Mouse (Mus musculus) ES-CJ7 (cell line): ENCODE results near the gene Sgcb.

Source experiments
- DNase-seq: peaks from one replicate; pipeline ENCODE4 v3.0.0; 2011; ENCODE audit warnings: low read depth, low spot score

The Sgcb gene

DNA sequence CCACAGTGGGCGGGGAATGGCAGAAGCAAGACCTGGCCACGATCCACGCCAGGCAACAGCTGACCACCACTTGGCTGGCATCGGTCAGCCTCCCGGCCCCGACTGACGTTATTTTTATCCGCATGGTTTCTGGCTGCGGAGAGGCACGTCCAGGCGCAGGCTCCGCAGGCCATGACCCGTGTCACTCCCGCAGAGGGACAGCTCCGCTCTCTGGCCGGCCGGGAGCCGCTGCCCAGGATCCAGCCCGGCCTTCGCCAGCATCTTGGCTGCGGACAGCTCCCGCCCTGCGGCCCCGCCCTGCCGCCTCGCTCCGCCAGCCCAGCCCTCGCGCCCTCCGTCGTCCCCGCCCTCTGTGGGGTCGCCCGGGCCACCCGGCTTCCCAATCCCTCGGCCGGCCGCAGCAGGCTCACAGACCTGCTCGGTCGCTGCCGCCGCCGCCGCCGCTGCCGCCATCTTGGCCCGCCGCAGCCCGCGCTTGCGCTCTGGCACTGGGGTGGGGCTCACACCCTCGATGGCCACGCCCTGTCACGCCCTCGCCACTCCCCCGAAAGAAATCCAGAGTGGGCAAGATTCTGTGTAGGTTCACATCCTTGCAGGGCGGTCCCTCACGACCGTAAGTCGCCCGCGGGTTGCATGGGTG, at the start of gene Sgcb:
Sgcb (minus strand) TSS at position 530 of the 640 bp plus-strand sequence.
- peak; percentile 79 for DNase-seq

DNA sequence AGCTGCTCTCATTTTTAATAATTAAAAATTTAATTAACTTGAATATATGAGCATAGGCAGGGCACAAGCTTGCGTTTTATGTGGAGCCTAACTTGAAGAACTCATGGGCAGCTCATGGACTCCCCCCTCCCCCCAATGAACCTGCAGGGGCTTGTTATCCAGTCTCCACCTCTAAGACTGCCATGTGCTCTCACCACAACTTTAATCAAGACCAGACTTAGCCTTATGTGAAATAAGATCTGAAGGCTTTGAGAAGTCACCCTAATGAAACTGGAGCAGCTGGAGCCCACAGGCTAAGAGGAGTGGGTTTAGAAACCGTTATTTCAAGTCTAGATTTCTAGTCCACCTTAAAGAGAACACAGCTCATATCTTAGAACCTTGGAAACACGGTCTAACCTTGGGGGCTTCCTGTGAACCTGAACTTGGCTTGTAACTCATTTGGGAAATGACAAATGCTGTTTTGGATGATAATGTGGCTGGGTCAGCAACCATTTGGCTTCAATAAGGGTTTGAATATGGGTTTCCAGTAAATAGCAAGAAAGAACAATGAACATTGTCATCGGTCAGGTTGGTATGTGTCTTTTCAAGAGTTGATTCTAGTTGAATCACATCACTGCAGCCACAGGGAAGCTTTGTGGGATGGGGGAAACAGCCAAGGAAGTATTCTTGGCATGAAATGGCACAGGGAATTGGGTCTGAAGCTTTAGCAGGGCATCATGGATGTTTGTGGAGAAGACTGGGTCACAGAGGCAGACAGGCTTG, 46.8 kb upstream of the Sgcb start:
- DNase-seq: no peak

DNA sequence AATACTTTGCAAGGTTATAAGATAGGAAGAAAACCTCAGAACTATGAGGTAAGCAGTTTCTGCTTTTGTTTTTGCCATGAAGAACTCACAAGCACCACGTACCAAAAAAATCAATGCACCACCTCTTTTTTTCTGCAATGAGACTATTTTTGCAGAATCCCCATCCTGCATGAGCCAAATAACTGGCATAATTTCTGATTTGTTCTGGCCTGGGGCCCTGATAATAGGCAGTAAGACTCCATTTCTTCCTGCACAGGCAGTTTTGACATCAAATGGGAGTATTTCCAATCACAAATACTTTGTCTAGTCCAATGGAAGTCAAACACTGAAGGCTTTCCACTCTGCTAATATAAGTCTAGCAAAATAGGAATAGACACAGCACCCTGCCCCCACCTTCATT, 46.2 kb upstream of the Sgcb start:
- DNase-seq: no peak

DNA sequence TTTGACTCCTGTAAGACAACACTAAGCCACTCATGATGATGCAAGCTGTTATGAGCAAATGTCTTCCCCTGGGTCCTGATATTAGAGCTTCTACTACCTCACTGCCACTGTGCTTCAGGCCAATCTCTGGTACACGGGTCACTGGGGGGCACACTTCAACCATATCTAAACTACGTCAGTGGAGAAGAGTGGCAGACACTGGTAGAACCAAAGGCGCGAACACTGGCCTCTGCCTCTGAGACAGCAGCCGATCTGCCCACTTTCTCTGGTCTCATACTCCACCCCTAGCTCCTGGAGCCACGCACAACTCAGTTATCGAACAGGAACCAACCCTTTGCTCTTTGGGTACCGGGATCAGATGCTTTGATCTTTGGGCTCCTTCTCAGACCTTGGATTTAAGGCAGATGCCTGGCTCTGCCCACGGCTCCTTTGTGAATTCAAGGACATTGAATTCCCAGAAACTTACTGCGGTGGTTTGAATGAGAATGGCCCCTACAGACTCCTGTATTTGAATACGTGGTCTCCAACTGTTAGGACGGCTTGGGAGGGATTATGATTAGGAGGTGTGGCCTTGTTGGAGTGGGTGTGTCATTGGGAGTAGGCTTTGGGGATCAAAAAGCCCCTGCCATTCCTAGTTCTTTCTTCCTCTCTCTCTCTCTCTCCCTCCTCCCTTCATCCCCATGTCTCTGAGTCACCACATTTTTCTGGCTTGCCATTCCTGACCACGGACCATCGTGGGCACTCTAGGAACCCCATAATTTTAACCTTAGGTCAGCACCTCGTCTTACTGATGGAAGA, 44.3 kb upstream of the Sgcb start:
- DNase-seq: peak; percentile 96

DNA sequence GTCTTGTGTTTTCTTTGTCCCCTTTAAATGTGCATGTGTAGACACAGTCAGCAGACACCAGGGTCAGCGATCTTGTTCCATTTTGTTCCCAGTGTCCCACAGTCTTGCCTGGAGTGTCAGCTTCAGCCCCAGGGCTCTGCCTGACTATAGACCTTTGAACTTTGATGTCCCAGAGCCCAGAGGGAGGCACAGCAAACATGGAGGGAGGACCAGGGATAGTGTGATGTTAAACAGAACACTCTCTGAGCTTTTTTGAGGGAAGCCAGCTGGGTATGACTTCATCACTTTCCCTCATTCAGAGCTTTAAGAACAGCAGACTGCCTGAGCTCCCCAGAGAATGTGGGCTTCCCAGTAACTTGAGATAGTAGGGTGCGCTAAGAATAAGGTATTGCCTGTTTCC, 42.6 kb upstream of the Sgcb start:
- DNase-seq: no peak

DNA sequence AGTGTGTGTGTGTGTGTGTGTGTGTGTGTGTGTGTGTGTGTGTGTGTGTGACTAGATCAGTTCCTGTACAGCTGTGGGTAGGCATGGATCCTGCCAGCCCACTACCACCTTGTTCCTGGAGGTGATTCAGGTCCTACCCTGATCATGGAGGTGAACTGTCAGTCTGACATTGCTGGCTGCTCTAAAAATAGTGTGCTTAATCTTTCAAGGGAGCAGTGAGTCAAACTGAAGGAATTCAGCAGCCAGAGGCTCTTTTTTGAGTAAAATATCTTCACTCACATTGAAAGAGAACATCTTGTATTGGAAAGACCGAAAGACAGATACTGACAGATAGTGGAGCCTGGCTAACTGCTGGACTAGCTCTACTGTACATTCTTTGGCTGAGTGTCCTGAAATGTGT, 41.0 kb upstream of the Sgcb start:
- DNase-seq: no peak

DNA sequence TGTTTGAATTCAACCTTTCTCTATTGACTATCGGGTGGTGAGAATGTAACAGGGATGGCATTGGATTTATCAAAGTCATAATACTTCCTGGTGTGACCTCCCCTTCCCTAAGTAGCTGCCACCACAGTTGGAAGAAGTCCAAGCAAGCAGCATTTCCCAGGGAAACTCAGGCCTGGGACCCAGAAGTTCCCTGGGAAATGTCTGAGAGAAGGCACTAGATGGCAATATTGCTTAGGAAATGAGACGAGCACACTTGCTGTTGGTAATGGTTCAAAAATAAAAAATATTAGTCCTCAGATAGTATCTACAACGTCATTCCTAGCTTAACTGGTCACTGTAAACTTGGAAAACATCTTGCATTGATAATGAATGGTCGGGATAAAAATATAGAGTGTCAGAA, 38.6 kb upstream of the Sgcb start:
- peak; percentile 32 for DNase-seq

DNA sequence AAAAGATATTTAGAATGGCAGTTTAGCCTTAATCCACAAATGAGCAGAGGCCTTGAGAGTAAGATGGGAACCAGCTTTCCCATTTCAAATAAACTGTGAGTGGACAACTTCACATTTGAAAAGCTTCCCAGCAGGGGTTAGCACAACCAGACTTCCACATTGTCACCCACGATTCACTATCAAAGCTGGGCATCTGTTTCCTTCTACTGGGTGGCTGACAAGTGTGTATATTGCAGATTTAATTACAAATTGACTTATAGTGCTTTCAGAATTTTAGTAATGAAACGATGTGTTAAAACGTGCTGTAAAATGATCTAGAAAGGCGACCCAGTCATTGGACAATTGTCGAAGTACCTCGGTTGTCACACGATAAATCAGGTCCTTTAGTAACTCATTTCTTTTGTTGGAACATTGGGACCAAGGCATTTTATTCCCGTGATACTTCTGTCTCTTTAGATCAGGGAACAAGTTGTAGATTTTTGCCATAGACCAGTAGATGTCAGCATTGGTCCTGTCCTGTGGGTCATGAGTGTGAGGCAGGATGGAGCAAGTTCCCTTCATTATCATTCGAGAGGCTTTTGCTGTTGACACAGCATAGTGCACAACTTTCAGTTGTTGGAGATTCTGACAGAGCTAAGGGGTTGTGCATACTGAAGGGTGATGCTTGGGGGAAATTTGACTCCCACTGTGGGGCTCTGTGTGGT, 36.3 kb upstream of the Sgcb start:
- peak; percentile 43 for DNase-seq

DNA sequence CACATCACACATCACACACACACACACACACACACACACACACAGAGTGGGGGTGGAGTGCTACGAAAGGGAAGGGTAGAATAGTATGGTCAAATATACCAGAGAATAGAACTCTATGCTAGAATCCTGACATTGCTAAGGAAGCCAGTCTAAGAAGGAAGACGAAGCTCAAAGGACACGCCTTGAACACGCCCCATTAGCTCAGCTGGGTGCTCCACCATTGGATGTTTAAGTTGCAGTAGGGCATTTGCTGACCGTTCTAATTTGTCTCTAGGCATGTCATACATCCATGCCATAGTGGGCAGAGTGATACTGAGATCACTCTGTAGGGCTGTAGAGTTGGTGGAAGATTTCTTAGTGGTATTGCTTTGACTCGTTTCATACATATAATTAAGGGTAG, 35.6 kb upstream of the Sgcb start:
- DNase-seq: no peak

DNA sequence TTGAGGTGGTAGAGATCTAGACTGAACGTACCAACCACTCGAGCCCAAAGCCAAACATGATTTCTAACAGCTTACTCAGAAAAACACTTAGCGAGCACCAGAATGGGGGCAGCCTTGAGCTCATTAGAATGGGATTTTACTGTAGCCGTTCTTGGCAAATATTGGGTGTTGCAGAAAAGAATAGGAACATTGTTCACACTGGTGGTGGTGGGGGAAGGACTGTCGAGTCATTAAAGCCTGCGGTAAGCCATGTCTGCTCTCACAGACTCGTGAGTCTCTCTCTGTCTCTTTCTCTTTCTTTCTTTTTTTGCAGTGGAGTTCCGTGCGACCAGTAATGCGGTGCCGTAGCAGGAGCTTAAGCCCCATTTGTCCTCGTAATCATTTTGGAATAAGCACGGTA, 29.0 kb upstream of the Sgcb start:
- DNase-seq: no peak

DNA sequence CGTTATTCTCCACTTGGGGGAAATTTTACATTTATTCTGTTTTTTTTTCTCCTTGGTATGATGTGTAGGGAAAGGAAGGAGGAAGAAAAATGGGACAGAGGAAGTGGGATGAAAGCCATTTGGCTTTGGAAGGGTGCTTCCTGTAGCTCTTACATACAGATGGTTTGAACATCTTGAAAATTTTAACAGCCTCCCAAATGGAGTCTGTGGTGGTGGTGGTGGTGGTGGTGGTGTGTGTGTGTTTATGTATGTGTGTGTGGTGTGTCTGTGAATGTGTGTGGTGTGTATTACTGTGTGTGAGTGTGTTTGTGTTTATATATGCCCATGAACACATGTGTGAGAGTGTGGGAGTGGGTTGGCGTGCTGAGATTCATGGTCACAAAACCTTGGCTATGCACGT, 28.0 kb upstream of the Sgcb start:
- DNase-seq: no peak

DNA sequence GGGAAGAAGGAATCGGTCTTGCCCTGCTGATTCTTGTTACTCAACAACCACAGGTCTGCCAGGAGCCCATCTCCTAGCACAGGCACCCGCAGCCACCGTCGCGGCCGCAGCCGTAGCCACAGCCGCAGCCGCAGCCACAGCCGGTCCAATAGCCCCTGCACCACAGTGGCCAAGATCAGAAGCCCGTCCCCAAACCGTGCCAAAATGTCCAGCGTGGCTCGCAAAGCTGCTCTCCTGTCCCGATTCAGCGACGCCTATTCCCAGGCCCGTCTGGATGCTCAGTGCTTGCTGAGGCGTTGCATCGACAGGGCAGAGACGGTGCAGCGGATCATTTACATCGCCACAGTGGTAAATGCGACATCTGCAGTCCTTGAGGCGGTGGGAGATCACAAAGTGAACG, 21.8 kb upstream of the Sgcb start:
- no peak for DNase-seq

DNA sequence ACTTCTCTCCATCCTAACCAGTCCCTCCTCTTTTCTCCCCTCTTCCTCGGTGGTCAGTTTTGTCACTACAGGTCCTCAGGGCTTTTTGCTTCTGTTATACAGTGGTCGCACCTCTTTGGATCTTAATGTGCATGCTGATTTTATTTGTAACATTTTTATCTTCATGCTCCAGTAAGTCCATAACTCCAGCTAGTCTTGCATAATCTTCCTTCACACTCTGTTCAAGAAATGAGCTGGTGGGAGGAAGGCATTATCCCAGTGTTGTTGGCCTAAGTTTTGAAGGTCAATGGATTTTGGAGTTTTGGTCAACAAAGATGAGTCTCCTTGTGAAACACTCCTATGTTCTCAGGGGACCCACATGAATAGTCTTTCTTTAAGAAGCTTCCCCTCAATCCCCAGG, 20.3 kb upstream of the Sgcb start:
- no peak for DNase-seq

DNA sequence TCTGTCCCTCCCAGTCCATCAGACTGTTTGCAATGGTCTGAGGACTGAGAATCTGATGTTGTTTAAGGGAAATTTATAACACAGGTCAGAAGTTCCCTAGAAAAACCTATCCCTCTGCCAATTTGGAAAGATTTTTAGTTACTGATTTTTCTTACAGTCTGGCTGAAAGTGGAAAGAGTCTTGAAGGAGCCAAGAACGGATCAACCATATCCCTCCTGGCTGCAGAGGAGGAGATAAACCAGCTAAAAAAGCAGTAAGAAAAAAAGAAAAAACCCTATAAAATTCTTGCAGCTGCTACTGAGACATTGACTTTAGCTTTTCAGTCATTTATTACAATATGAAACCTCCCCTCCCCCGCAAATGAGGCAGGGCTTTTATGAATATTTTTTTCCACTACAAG, 19.1 kb upstream of the Sgcb start:
- DNase-seq: no peak

DNA sequence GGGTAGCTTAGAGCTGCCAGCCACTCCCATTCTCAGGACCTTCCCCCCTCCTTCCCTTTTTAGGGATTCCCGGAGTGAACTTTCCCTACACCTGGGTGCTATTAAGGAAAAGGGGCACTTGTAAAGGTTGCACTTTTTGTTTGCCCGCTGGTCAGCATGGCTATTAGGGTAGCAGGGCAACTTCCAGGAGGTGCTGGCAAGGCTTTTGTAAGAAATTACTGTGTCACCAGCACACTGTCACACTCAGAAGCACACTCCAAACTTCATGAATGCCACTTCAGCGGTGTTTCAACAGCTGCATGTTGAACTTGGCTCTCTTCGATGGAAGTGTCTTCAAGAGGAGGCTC, 4.2 kb upstream of the Sgcb start:
- DNase-seq: no peak

DNA sequence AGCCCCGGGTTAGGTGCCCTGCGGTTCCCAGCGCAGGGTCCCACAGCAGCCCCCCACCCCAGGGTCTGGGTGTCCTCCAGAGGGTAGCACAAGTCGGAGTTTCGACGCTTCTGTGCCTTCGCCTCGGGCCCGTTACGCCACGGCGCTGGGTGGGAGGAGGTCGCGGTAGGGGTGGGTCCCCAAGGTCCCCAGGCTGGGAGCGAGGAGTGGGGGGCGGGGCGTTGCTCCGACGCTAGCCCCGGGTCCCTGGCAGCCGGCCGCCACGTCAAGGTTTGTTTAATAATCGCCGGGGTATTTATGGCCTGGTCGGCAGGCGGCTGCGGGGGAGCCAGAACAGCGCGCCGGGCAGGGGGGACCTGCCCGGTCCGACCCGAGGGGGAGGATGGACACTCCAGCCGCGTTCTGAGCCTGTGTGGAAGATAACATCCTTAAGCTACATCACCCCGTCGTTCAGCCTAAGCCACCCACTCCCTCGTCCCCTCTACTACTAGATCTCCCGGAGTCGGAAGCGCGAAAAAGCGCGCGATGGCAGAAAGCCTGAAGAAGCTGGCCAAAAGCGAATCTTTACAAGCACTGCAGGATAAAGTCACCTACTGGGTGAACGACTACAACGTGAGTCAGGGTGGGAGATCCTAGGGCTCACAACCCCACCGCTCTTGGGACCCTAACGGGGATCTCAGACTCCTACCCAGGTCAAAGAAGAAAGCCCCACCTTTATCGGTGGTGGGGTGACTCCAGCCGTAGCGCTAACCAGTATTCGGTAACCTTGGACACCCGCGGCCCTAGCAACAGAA, 3.7 kb upstream of the Sgcb start, which contains the start of gene Spata18:
Spata18 (plus strand) TSS at position 319 of the 794 bp plus-strand sequence.
- peak; percentile 48 for DNase-seq

DNA sequence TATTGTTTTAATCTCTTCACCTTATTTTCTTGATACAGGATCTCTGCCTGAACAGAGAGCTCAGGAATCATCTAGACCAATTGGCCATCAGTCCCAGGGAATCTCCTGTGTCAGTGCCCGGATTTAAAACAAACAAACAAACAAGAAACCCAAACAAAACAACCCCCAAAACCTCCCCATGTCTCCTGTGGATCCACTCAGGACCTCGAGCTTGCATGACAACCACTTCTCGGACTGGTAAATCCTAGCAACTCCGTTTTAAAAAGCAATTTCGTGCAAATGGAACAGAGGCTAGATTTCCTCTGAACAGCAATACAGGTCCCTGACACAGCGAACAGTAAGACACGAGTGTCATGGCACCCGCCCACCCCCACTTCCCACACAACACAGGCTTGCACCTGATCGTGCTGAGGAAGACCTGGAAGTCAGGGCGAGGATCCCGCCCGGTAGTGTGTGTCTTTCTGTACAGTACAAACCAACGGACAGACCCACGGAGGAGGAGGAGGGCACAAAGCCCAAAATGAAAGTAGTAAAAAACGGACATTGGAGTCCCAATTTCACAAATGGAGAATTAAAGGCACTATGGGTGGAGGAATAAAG, 2.9 kb upstream of the Sgcb start:
- peak; percentile 23 for DNase-seq

DNA sequence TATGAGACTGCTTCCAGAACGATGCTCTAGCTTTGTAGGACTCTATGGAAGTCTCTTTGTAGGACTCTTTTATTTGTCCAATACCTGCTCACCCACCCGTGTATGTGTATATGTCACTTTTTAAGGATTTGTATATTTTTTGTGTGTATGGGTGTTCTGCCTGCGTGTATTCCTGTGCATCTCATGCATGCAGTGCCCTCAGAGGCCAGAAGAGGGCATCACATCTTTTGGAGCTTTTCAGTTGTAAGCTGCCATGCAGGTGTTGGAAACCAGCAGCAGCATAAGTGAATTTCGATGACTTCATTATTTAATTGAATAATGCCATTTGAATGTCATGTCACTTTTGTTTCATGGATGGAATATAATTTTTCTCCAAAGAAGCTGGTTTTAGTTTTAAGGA, 5.5 kb downstream of the Sgcb start:
- DNase-seq: peak; percentile 67

DNA sequence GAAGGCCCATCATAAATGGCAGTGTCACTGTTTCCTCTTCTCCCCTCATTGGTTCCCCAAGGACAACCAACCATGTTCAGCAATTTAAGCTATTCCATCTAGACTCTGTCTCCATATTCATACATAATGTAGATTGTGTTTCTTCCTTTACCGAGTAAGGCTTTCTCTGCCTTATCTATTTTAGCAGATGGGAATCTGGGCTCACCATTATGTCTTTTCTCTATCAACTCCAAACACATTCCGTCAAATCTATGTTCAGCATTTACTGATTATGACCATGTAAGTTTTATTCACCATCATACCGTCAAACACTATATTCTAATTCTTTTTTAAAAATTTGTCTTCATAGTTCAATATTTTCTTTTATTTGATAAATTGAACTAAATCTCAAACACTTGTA, 6.5 kb downstream of the Sgcb start:
- DNase-seq: no peak

DNA sequence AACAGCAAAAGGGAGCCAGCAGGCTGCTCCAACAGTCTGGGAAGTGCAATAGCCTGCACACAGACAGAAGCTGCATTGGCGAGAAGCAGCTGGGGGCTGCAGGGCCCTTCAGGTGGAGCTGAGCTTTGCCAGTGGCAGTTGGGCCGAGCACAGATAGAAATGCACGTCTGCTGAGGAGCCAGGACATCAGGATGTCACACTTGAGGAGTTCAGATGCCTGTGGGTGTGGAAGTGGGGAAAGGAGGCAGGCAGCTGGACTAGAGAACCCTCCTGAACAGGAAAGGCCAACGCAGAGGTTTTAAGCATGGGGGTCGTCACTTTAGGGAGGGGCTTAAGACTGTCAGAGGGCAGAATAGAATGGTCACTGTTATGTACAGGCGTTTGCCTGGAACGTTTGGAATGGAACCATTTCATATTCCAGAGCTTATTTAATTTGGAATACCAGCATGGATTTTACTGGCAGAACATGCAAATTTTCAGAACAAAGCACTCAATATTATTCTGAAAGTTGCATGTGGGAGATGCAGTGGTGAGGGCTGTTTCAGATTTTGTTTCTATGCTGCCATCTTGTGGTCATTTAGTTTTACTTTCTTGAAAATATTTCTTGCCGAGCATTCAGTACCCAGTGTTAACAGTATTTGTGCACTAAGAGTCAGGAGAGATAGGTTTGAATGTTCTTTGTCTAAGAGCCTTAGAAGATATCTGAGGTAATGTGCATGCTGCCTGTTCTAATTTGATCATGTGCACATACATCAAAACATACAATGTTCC, 10.1 kb downstream of the Sgcb start:
- DNase-seq: no peak
